In the genomic region with DNA sequence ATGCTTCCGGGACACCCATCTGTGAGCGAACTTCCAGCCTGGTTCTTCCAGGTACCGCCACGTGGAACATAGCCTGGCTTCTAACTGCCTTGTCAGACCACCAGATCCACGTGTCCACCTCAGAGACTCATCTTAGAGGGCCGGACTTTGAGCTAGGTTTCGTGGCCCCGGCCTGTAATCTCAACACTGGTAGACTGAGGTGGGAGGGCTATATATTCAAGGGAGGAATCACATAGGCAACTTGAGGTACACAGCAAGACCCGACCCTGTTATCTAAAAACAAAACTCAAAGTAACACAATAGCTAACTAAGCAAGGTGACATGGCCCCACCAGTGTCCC, we compare ENCODE assay signal across 13 mouse cellular contexts.
DNase-seq lines count a peak whose midpoint lies in the region; ATAC-seq and TF ChIP-seq lines count a peak whose summit lies in the region.
"Had no signal": no experiment of that assay in that cellular context is flagged by ENCODE, and none has a peak within 500 bp of the region (broad histone marks: within the 10 kb centered on the region; RNA-seq: fewer than 3 reads in every experiment).

No protein-coding gene starts in this region.

- TF ChIP-seq EP300 in stomach, postnatal 0 days (optimal IDR thresholded peaks at IDR 0.05): no peak

- H3K9ac ChIP-seq in kidney, embryonic 16.5 days (replicated peaks; ENCODE audit: low read length): no peak overlapping the region; the same call in 1 of the 2 replicates
- H3K9ac ChIP-seq in neural tube, embryonic 12.5 days: no peak overlapping the region
- no peak overlapping the region for H3K9ac ChIP-seq in neural tube, embryonic 15.5 days (replicated peaks)
- no peak overlapping the region for H3K9ac ChIP-seq in limb, embryonic 12.5 days (replicated peaks)
- H3K9ac ChIP-seq in stomach, postnatal 0 days (ENCODE audit: low read length): no peak overlapping the region
- H3K9ac ChIP-seq: midbrain, embryonic 13.5 days had no signal

- DNase-seq in kidney, postnatal 25 days: no peak
- DNase-seq in stomach, postnatal 0 days (ENCODE audit: low spot score): no peak
- DNase-seq: cerebellum, postnatal 14 days; heart, postnatal 36 days; kidney, postnatal 4 days; lung, adult 18-20 months; right cerebral cortex, postnatal 25 days had no signal

- H3K27ac ChIP-seq in kidney, embryonic 16.5 days (ENCODE audit: low read length): no peak overlapping the region
- no peak overlapping the region for H3K27ac ChIP-seq in neural tube, embryonic 12.5 days
- no peak overlapping the region for H3K27ac ChIP-seq in neural tube, embryonic 15.5 days (replicated peaks)
- peak overlapping the region; percentile 66; the same call in 1 of the 2 replicates for H3K27ac ChIP-seq in limb, embryonic 12.5 days
- H3K27ac ChIP-seq in stomach, postnatal 0 days (replicated peaks): peak overlapping the region; percentile 76
- H3K27ac ChIP-seq: midbrain, embryonic 13.5 days had no signal

- H3K4me2 ChIP-seq in kidney, embryonic 16.5 days (replicated peaks; ENCODE audit: low read depth, low read length): peak overlapping the region; percentile 28; the same call in 1 of the 2 replicates
- H3K4me2 ChIP-seq in neural tube, embryonic 12.5 days (replicated peaks): peak overlapping the region; percentile 25; the same call in 1 of the 2 replicates
- H3K4me2 ChIP-seq in neural tube, embryonic 15.5 days: no peak overlapping the region
- H3K4me2 ChIP-seq in limb, embryonic 12.5 days: peak overlapping the region; percentile 21
- H3K4me2 ChIP-seq in stomach, postnatal 0 days (replicated peaks; ENCODE audit: low read depth): 0 out of 2 replicates have a peak overlapping the region, but pooled peaks have one; percentile 14
- H3K4me2 ChIP-seq: midbrain, embryonic 13.5 days had no signal

- H3K27me3 ChIP-seq in kidney, embryonic 16.5 days (ENCODE audit: insufficient read depth, low read length): no peaks in the 10 kb centered on the region
- no peaks in the 10 kb centered on the region for H3K27me3 ChIP-seq in neural tube, embryonic 12.5 days (replicated peaks)
- no peaks in the 10 kb centered on the region for H3K27me3 ChIP-seq in neural tube, embryonic 15.5 days (replicated peaks)
- no peaks in the 10 kb centered on the region for H3K27me3 ChIP-seq in limb, embryonic 12.5 days
- H3K27me3 ChIP-seq in stomach, postnatal 0 days (ENCODE audit: control insufficient read depth, insufficient read depth, low read length): no peaks in the 10 kb centered on the region
- H3K27me3 ChIP-seq: midbrain, embryonic 13.5 days had no signal

- ATAC-seq in kidney, embryonic 16.5 days (ENCODE audit: low FRiP score, low TSS enrichment): no peak
- no peak for ATAC-seq in neural tube, embryonic 12.5 days (ENCODE audit: low FRiP score, low read depth)
- ATAC-seq in neural tube, embryonic 15.5 days (ENCODE audit: low FRiP score): no peak
- no peak for ATAC-seq in limb, embryonic 12.5 days (ENCODE audit: insufficient number of reproducible peaks, insufficient read depth, low FRiP score, low TSS enrichment, low read depth)
- no peak for ATAC-seq in stomach, postnatal 0 days (ENCODE audit: low FRiP score, low TSS enrichment)
- no peak for ATAC-seq in monocyte, adult 5-6 weeks (replicated peaks; ENCODE audit: insufficient number of reproducible peaks, low FRiP score, low TSS enrichment, poor library complexity, severe bottlenecking)
- ATAC-seq: midbrain, embryonic 13.5 days had no signal

- WGBS in kidney, embryonic 16.5 days: 56% methylated on average over 9 of the region's 9 CpGs
- WGBS in neural tube, embryonic 12.5 days: 86% methylated on average over 9 of the region's 9 CpGs
- WGBS in neural tube, embryonic 15.5 days: 89% methylated on average over 9 of the region's 9 CpGs
- WGBS in limb, embryonic 12.5 days: 77% methylated on average over 9 of the region's 9 CpGs
- WGBS in stomach, postnatal 0 days: 52% methylated on average over 9 of the region's 9 CpGs

- H3K9me3 ChIP-seq in kidney, embryonic 16.5 days (ENCODE audit: low read length): no peaks in the 10 kb centered on the region
- H3K9me3 ChIP-seq in neural tube, embryonic 12.5 days: no peaks in the 10 kb centered on the region
- H3K9me3 ChIP-seq in neural tube, embryonic 15.5 days (replicated peaks): no peaks in the 10 kb centered on the region
- H3K9me3 ChIP-seq in limb, embryonic 12.5 days: no peaks in the 10 kb centered on the region
- no peaks in the 10 kb centered on the region for H3K9me3 ChIP-seq in stomach, postnatal 0 days (ENCODE audit: control insufficient read depth, low read length)
- H3K9me3 ChIP-seq: midbrain, embryonic 13.5 days had no signal

- TF ChIP-seq CTCF in stomach, postnatal 0 days (IDR thresholded peaks at IDR 0.05; ENCODE audit: low read depth): no peak

- no peak overlapping the region for H3K4me3 ChIP-seq in kidney, embryonic 16.5 days (ENCODE audit: low read length)
- no peak overlapping the region for H3K4me3 ChIP-seq in neural tube, embryonic 12.5 days
- no peak overlapping the region for H3K4me3 ChIP-seq in neural tube, embryonic 15.5 days (replicated peaks)
- H3K4me3 ChIP-seq in limb, embryonic 12.5 days (replicated peaks): no peak overlapping the region
- no peak overlapping the region for H3K4me3 ChIP-seq in stomach, postnatal 0 days (ENCODE audit: low read depth, low read length)
- H3K4me3 ChIP-seq: midbrain, embryonic 13.5 days had no signal

- H3K36me3 ChIP-seq in kidney, embryonic 16.5 days (ENCODE audit: insufficient read depth, low read length): no peaks in the 10 kb centered on the region
- no peaks in the 10 kb centered on the region for H3K36me3 ChIP-seq in neural tube, embryonic 12.5 days
- H3K36me3 ChIP-seq in neural tube, embryonic 15.5 days: no peaks in the 10 kb centered on the region
- no peaks in the 10 kb centered on the region for H3K36me3 ChIP-seq in limb, embryonic 12.5 days
- no peaks in the 10 kb centered on the region for H3K36me3 ChIP-seq in stomach, postnatal 0 days (ENCODE audit: control insufficient read depth, insufficient read depth, low read length)

- peaks cover 41% of the 10 kb centered on the region for H3K4me1 ChIP-seq in kidney, embryonic 16.5 days (ENCODE audit: insufficient read depth, low read length)
- peaks cover 38% of the 10 kb centered on the region for H3K4me1 ChIP-seq in neural tube, embryonic 12.5 days
- peaks cover 44% of the 10 kb centered on the region for H3K4me1 ChIP-seq in neural tube, embryonic 15.5 days
- H3K4me1 ChIP-seq in limb, embryonic 12.5 days (replicated peaks): peaks cover 26% of the 10 kb centered on the region
- peaks cover 4% of the 10 kb centered on the region; the same call in 1 of the 2 replicates for H3K4me1 ChIP-seq in stomach, postnatal 0 days (replicated peaks; ENCODE audit: control insufficient read depth, insufficient read depth)

Comparison
In these comparisons a context has a peak if more than half of its experiments do, and no peak if none do; other contexts are left out.
1. H3K27ac ChIP-seq: peak in limb, embryonic 12.5 days (single experiment) and stomach, postnatal 0 days (single experiment); none in kidney, embryonic 16.5 days (single experiment), neural tube, embryonic 12.5 days (single experiment) and neural tube, embryonic 15.5 days (single experiment).